Mouse (Mus musculus) hindbrain, embryonic 14.5 days (tissue): ENCODE measurements around the gene Nacc1. TPM values are rescaled to one million over a fixed set of nuclear protein-coding genes. Genes with fewer than 3 reads are reported as not detected.

ENCODE experiments used
- ATAC-seq: fragments of 200-750 bp; cut with Nextera tagmentation; 2 replicates; pipeline ENCODE4 v1.8.0; 2017; ENCODE audit warnings: moderate number of reproducible peaks, mild to moderate bottlenecking, moderate TSS enrichment, moderate library complexity; ENCODE audit not compliant: low FRiP score
- DNase-seq: peaks from one replicate; pipeline ENCODE4 v3.0.0-alpha.2; 2015; ENCODE audit warnings: low spot score
- H3K27ac ChIP-seq: fragments of 300-500 bp; sonication (generic); 2 replicates; pipeline ENCODE4 v1.5.1; 2014; ENCODE audit warnings: mild to moderate bottlenecking, moderate library complexity
- H3K27me3 ChIP-seq: fragments of 300-500 bp; sonication (generic); 2 replicates; pipeline ENCODE4 v1.6.1; 2014; ENCODE audit warnings: mild to moderate bottlenecking, low read length, mixed read lengths; ENCODE audit not compliant: control insufficient read depth, insufficient read depth
- H3K36me3 ChIP-seq: fragments of 300-500 bp; sonication (generic); replicated peaks from 2 replicates; pipeline ENCODE4 v1.6.1; 2014; ENCODE audit not compliant: control insufficient read depth, insufficient read depth
- H3K4me1 ChIP-seq: fragments of 300-500 bp; sonication (generic); replicated peaks from 2 replicates; pipeline ENCODE4 v1.6.1; 2014; ENCODE audit warnings: antibody characterized with exemption, low read length, mixed read lengths; ENCODE audit not compliant: control insufficient read depth, insufficient read depth
- H3K4me2 ChIP-seq: fragments of 300-500 bp; sonication (generic); replicated peaks from 2 replicates; pipeline ENCODE4 v1.6.1; 2014; ENCODE audit warnings: mild to moderate bottlenecking, moderate library complexity
- H3K4me3 ChIP-seq: fragments of 300-500 bp; sonication (generic); replicated peaks from 2 replicates; pipeline ENCODE4 v1.5.1; 2014; ENCODE audit warnings: mild to moderate bottlenecking, low read length
- H3K9ac ChIP-seq: fragments of 300-500 bp; sonication (generic); 2 replicates; pipeline ENCODE4 v1.6.1; 2014
- H3K9me3 ChIP-seq: fragments of 300-500 bp; sonication (generic); 2 replicates; pipeline ENCODE4 v1.6.1; 2016; ENCODE audit warnings: low read length; ENCODE audit not compliant: control insufficient read depth
- WGBS: fragments of 180-500 bp; shearing (Covaris S2); extraction: QIAGEN DNeasy Blood & Tissue Kit; methylation state at CpG from one replicate; pipeline ENCODE4 v1.1.7; 2014; 5-methylcytosine and 5-hydroxymethylcytosine counted together
- polyA plus RNA-seq: library from polyadenylated mRNA; unstranded; fragments of >200 nt; fragmentation: Nextera tagmentation; extraction: Ambion mirVana; gene quantifications from 2 replicates; pipeline ENCODE4 v1.2.1, GENCODE M21; 2014

The Nacc1 gene
- polyA plus RNA-seq, 1 experiment from 2014 or later, result 18.1 TPM

DNA sequence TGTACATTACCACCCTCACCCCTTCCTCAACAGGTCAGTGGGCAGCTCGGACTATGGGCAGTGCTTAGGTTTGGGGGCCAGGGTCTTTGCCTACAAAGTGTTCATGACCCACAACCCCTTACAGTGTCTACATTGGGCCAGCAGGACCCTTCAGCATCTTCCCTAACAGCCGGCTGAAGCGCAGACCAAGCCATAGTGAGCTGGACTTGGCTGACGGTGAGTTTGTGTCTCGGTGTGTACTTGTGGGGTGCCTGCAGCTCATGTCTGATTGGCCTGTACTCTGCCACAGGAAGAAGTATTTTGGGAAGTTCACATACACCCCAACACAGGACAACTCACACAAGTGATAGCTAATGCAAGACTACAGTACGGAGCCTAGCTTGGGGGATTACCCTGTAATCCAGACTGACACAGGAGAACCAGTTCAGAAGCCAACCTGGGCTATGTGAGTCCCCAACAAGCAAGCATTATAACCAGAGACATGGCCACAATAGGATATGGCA lies 15.4 kb upstream of the Nacc1 start:
- no peaks in the 10 kb centered on the region for H3K9me3 ChIP-seq
- H3K27me3 ChIP-seq, result peaks cover 58% of the 10 kb centered on the region
- H3K9ac ChIP-seq, result no peak overlapping the region
- H3K4me3 ChIP-seq, result no peak overlapping the region
- H3K36me3 ChIP-seq, result peaks cover 16% of the 10 kb centered on the region
- no peak for ATAC-seq
- H3K4me2 ChIP-seq, result peak overlapping the region; percentile 25; the same call in 1 of the 2 replicates
- peaks cover 30% of the 10 kb centered on the region for H3K4me1 ChIP-seq
- DNase-seq, result no peak
- H3K27ac ChIP-seq, result no peak overlapping the region
- WGBS, result 85% methylated on average over 6 of the region's 6 CpGs

DNA sequence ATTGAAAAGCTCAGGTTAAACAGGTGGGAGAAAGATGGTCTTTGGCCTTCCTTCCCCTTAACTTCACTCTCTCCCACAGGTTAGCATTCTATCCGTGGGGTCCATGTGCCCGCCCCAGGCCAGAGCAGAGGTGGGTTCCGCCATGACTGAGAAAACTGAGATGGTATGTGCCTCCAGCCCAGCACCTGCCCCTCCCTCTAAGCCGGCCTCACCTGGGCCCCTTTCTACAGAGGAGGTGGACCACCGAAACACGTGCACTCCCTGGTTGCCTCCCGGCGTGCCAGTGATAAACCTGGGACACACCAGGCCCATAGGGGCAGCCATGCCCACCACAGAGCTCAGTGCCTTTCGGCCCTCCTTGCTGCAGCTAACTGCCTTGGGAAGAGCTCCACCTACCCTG lies 14.9 kb upstream of the Nacc1 start:
- Histone ChIP-seq H3K27ac (no peak overlapping the region), H3K9me3 (no peaks in the 10 kb centered on the region), H3K9ac (no peak overlapping the region), H3K36me3 (peaks cover 21% of the 10 kb centered on the region), H3K4me3 (0 out of 2 replicates have a peak overlapping the region, but pooled peaks have one; percentile 14), H3K27me3 (peaks cover 53% of the 10 kb centered on the region), H3K4me1 (peaks cover 26% of the 10 kb centered on the region), H3K4me2 (peak overlapping the region; percentile 25; the same call in 1 of the 2 replicates)
- 75% methylated on average over 9 of the region's 9 CpGs for WGBS
- DNase-seq (no peak), ATAC-seq (no peak)

- peaks cover 34% of the 10 kb centered on the region for H3K36me3 ChIP-seq
- peaks cover 15% of the 10 kb centered on the region; the same call in 1 of the 2 replicates for H3K4me1 ChIP-seq
- H3K27ac ChIP-seq, result peak within 1 kb of the TSS; percentile 44; the same call in 1 of the 2 replicates
- H3K27me3 ChIP-seq, result peaks cover 45% of the 10 kb centered on the region
- no peak for ATAC-seq
- H3K4me3 ChIP-seq, result peak within 1 kb of the TSS; percentile 14; the same call in 1 of the 2 replicates
- DNase-seq, result no peak
- peak within 1 kb of the TSS; percentile 25; the same call in 1 of the 2 replicates for H3K4me2 ChIP-seq
- peak within 1 kb of the TSS; percentile 4; the same call in 1 of the 2 replicates for H3K9ac ChIP-seq
- H3K9me3 ChIP-seq, result no peaks in the 10 kb centered on the region
- 13% methylated on average over 33 of the region's 34 CpGs for WGBS
Measured at GRCm38 (mm10) chr8:84700941-84701911, 13.6 kb upstream of the Nacc1 start, which contains the start of gene Lyl1. TSS of gene Lyl1 (plus strand) at chr8:84701457.

- peak overlapping the region; percentile 44; the same call in 1 of the 2 replicates for H3K27ac ChIP-seq
Measured at GRCm38 (mm10) chr8:84700526-84700925, 12.9 kb upstream of the Nacc1 start.

DNA sequence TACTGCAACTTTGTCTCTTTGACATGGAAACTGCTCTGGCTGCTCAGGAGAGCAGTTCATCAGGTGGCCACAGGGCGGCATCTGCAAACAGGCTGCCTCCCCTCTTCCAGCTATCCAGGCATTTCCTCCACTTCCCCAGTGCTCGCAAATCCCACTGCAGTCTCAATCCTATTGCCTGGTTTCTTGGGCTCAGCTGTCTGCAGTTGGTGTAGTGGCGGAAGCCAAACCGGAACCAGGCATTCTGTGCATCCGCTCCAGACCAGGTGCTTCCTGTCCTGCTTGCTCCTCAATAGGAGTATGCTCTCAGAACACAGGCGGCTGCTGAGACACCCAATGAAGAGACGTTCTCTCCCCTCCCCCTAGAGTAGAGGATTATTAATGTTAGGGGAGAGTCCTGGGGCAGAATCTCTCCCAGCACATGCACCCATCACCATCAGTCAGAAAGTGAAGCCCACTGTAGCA lies 12.2 kb upstream of the Nacc1 start:
- H3K4me2 ChIP-seq, result no peak overlapping the region
- 62% methylated on average over 7 of the region's 7 CpGs for WGBS
- H3K9ac ChIP-seq, result no peak overlapping the region
- H3K4me1 ChIP-seq, result peaks cover 9% of the 10 kb centered on the region; the same call in 1 of the 2 replicates
- ATAC-seq (no peak), DNase-seq (no peak)
- peaks cover 39% of the 10 kb centered on the region for H3K27me3 ChIP-seq
- H3K4me3 ChIP-seq, result no peak overlapping the region
- peaks cover 46% of the 10 kb centered on the region for H3K36me3 ChIP-seq
- peak overlapping the region; percentile 44; the same call in 1 of the 2 replicates for H3K27ac ChIP-seq
- H3K9me3 ChIP-seq, result no peaks in the 10 kb centered on the region

More at GRCm38 (mm10) chr8:84700526-84700925, 12.9 kb upstream of the Nacc1 start:
- 85% methylated on average over 5 of the region's 5 CpGs for WGBS
- no peak overlapping the region for H3K4me3 ChIP-seq
- peaks cover 45% of the 10 kb centered on the region for H3K27me3 ChIP-seq
- peaks cover 14% of the 10 kb centered on the region; the same call in 1 of the 2 replicates for H3K4me1 ChIP-seq
- H3K9me3 ChIP-seq, result no peaks in the 10 kb centered on the region
- no peak overlapping the region for H3K9ac ChIP-seq
- H3K36me3 ChIP-seq, result peaks cover 40% of the 10 kb centered on the region
- ATAC-seq (no peak), DNase-seq (no peak)
- no peak overlapping the region for H3K4me2 ChIP-seq

DNA sequence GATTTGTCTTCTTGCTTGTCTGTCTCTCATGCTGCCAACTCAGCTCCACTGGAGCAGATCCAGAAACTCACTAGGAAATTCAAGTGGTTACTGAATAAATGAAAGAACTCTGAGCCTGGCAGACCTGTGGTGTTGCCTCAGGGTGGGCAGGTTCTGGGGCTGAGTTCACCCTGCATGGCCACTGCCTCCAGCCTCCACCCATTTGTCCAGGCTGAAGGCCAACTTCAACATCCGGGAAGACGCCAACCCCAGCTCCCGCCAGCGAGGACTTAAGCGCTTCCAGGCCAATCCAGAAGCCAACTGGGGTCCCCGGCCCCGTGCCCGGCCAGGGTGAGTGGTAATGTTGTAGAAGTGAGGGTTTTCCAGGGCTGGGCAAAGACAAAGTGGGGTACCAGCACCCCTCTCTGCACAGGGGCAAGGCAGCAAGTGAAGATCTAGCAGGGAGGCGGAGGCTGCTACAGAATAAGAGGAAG lies 11.3 kb upstream of the Nacc1 start:
- Histone ChIP-seq H3K4me1 (peaks cover 4% of the 10 kb centered on the region; the same call in 1 of the 2 replicates), H3K4me2 (no peak overlapping the region), H3K4me3 (no peak overlapping the region), H3K9me3 (no peaks in the 10 kb centered on the region), H3K36me3 (peaks cover 53% of the 10 kb centered on the region), H3K9ac (no peak overlapping the region), H3K27ac (no peak overlapping the region), H3K27me3 (peaks cover 31% of the 10 kb centered on the region)
- 84% methylated on average over 9 of the region's 9 CpGs for WGBS
- ATAC-seq, result no peak
- no peak for DNase-seq

GRCm38 (mm10) chr8:84698288-84698687 lies 10.6 kb upstream of the Nacc1 start:
- Histone ChIP-seq H3K36me3 (peaks cover 59% of the 10 kb centered on the region), H3K4me1 (no peaks in the 10 kb centered on the region), H3K4me2 (no peak overlapping the region), H3K4me3 (no peak overlapping the region), H3K9me3 (no peaks in the 10 kb centered on the region), H3K27me3 (peaks cover 25% of the 10 kb centered on the region), H3K27ac (no peak overlapping the region), H3K9ac (no peak overlapping the region)
- DNase-seq, result no peak
- WGBS, result 93% methylated on average over 5 of the region's 5 CpGs
- ATAC-seq, result no peak

- 90% methylated on average over 14 of the region's 14 CpGs for WGBS
- no peak overlapping the region for H3K4me2 ChIP-seq
- no peak overlapping the region for H3K9ac ChIP-seq
- no peak overlapping the region for H3K27ac ChIP-seq
- DNase-seq (no peak), ATAC-seq (no peak)
- H3K4me1 ChIP-seq, result no peaks in the 10 kb centered on the region
- H3K27me3 ChIP-seq, result peaks cover 16% of the 10 kb centered on the region
- peaks cover 68% of the 10 kb centered on the region for H3K36me3 ChIP-seq
- H3K4me3 ChIP-seq, result no peak overlapping the region
- H3K9me3 ChIP-seq, result no peaks in the 10 kb centered on the region
Measured at GRCm38 (mm10) chr8:84697166-84698130, 9.8 kb upstream of the Nacc1 start.
